Mouse (Mus musculus): Measurements from ENCODE around the gene Lamc1.
A peak's percentile ranks its signal among the peaks of the same experiment; 100 is the strongest.

Lamc1 gene

DNA sequence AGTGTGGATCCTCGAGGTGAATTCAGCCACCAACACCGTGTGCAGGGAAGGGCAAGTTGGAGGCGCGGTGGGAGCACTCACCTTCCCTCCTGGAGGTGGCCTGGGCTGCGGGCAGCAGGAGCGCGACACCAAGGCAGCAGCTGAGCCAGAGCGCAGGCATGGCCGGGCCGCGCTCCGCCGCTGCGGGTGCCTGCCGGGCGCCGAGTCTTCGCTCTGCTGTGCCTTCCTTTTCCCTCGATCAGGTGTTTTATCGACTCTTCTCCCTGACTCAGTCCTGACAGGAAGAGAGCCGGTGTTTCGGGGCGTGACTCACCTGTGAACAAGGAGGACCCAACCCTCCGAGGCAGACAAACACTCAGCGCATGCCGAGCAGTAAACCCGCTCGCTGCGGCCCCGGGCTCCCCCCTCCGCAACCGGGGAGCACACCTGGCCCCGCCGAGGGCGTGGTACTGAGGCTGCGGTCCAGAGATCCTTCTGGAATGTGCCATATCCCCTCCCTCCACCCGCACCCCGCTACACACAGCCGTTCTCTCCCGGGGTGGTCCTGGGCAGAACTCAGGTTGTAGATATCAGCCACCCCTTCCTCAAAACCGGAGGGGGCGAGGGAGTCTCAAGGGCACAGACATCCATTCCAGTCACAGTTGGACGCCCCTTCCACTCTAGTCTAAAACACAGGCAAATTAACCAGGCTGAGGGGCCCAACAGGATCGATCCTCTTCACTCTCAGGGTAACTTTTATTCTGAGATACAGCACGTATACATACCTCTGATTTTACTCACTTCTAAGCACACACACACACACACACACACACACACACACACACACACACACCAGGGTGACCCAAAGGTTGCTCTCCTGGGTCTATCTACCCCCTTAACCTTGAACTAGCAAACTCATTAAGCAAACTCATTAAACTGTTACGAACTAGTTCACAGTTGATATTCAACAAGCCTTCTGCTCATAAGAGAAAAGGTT is 146.5 kb downstream of the Lamc1 start, which contains the start of gene Lamc2:
Lamc2 (minus strand) TSS at position 620 of the 976 bp plus-strand sequence.
- DNase-seq: peak; percentile 65 to 82

- DNase-seq: peak in 1 of 2 experiments; percentile 38
Measured at GRCm38 (mm10) chr1:153180586-153181289, 151.8 kb downstream of the Lamc1 start.

GRCm38 (mm10) chr1:153180160-153180559 is 152.4 kb downstream of the Lamc1 start:
- no peak for DNase-seq

DNA sequence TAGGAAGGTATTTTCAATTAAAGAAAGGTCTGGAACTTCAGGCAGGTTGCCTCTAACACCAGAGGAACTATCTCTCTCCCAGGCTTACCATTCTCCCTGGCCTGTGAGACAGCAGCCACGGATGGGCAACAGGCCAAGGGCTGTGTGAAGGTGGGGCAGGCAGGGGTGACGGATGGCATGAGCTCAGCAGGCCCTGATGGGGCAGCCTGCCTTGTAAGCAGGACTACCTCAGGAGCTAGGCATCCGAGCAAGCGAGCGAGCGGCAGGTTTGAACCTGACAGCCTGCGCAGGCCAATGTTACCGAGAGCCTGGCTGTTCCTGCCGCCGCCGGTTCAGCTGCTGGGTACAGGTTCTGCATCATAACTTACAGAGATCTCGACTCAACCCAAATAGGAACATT is 157.8 kb downstream of the Lamc1 start:
- peak; percentile 73 to 80 for DNase-seq

DNA sequence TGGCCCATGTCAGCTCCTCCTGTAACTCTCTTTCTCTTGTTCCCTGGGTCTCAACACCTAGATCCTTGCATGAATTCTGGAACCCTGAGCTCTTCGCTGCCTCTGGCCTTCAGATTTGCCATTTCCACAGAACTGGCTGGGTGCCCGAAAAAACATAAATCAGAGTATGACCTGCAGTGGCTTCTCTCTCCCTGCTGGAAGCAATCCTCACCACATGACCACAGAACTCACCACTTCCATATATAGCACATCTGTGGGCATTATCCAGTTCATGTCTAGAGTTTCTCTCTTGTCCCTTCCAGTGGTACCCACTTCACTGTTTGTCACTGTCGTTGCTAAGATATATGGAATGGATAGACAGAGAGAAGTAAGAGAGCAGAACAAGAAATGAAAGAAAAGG is 159.3 kb downstream of the Lamc1 start:
- DNase-seq: peak in 1 of 2 experiments; percentile 38

DNA sequence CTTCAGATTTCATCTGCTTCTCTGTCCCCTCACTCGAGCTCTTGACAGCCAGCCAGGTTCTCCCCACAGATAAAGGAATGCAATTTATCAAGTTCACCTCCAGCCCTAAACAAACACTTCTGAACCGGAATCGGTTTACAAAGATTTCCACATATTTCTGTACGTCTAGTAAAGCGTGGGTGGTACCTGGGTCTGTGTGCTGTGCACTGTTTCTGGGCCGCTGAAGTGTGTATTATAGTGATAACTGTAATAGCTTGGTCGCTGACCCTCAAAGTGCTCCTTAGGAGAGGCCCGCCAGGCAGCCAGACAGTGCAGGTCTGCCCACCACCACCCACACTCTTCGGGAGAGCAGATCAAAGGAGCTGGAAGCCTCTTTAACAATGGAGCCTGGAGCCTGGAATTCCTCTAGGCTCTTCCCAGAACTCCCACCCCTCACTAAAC is 160.3 kb downstream of the Lamc1 start:
- DNase-seq: peak; percentile 49 to 56

GRCm38 (mm10) chr1:153171011-153171410 is 161.6 kb downstream of the Lamc1 start:
- no peak for DNase-seq

Measured in lung, postnatal 4 days (tissue).